Mouse (Mus musculus): Measurements from ENCODE around the gene Gpatch8. TPM values are rescaled to one million over a fixed set of nuclear protein-coding genes. Genes with fewer than 3 reads are reported as not detected.

Gene Gpatch8
- total and polyA plus RNA-seq, 3 experiments = 11.5 to 24.7 (median 16.6) TPM

DNA sequence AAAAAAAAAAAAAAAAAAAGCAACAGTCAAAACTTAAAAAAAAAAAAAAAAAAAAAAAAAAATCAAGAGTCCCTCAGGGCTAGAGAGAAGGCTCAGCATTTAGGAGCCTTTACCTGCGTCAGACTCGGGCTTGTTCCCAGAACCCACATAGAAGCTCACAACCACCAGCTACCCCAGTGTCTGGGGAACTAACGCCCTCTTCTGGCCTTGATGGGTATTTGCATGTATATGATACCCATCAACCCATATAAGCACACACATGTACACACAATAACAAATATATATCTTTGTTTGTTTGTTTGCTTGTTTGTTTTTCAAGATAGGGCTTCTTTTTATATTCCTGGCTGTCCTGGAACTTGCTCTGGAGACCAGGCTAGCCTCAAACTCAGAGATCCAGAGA lies 31.4 kb upstream of the Gpatch8 start:
- DNase-seq (ENCODE audit: extremely low read depth) = no peak
- Histone ChIP-seq H3K4me3 (replicated peaks in 1 of 3; ENCODE audit: low read depth in 2 of 3, low read length in 2 of 3, poor library complexity in 1 of 3) (no peak overlapping the region), H3K9me3 (replicated peaks; ENCODE audit: low read length) (peaks cover 11% of the 10 kb centered on the region), H3K36me3 (replicated peaks in 1 of 2; ENCODE audit: control insufficient read depth in 1 of 2, insufficient read depth in 1 of 2, low read length in 1 of 2) (no peaks in the 10 kb centered on the region), H3K4me2 (ENCODE audit: insufficient read depth, low read depth, poor library complexity, severe bottlenecking) (no peak overlapping the region), H3K79me2 (replicated peaks; ENCODE audit: control insufficient read depth, extremely low read depth, insufficient read depth, poor library complexity, severe bottlenecking) (no peaks in the 10 kb centered on the region), H3K4me1 (ENCODE audit: control insufficient read depth in 1 of 2, insufficient read depth in 2 of 2) (no peaks in the 10 kb centered on the region), H3K27ac (ENCODE audit: insufficient read depth, low read depth) (no peak overlapping the region), H3K27me3 (replicated peaks) (peaks cover 72% of the 10 kb centered on the region), H3K9ac (ENCODE audit: insufficient read depth, low read depth) (no peak overlapping the region)
- TF ChIP-seq CTCF (conservative IDR thresholded peaks at IDR 0.05 in 1 of 2, IDR thresholded peaks at IDR 0.05 in 1 of 2; ENCODE audit: low read depth in 2 of 2, low read length in 2 of 2) (peak in 1 of 2 experiments; percentile 17; a peak in 1 of 4 replicates), ZNF384 (IDR thresholded peaks at IDR 0.05; ENCODE audit: low read depth, low read length) (peak; percentile 23; the same call in 1 of the 2 replicates), NELFE (IDR thresholded peaks at IDR 0.05; ENCODE audit: low read depth, low read length) (no peak)
- dilution Hi-C loops (cut with MboI; ENCODE audit: extremely low pct_ligation_motif_present, extremely low pct_unique_long_range_greater_than_20kb, low sequenced_read_pairs) (no loop called here), in situ Hi-C loops (cut with MboI; ENCODE audit: low pct_ligation_motif_present, low pct_unique_long_range_greater_than_20kb, low sequenced_read_pairs) (no loop called here)

DNA sequence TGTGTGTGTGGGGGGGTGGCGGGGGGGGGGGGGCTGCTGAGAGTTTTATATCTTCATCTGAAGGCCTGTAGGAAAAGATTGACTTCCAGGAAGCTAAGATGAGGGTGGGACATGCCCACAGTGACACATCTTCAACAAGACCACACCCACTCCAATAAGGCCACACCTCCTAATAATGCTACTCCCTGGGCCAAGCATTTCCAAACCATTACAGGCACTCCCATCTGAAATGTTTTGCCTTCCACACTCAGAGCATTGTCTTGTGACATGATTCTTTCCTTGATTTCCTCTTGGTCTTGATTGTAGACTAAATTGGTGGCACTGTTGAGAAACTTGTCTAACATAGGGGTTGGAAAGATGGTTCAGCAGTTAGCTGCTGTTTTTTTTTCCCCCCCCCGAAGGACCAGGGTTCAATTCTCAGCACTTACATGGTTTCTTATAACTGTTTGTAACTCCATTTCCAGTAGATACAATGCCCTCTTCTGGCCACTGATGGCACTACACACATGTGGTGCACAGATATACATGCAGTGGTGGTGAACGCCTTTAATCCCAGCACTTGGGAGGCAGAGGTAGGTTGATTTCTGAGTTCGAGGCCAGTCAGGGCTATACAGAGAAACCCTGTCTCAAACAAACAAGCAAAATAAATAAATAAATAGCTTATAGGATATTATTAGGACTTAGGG lies 30.4 kb upstream of the Gpatch8 start:
- Histone ChIP-seq H3K36me3 (replicated peaks in 1 of 2; ENCODE audit: control insufficient read depth in 1 of 2, insufficient read depth in 1 of 2, low read length in 1 of 2) (no peaks in the 10 kb centered on the region), H3K4me1 (ENCODE audit: control insufficient read depth in 1 of 2, insufficient read depth in 2 of 2) (no peaks in the 10 kb centered on the region), H3K9me3 (replicated peaks; ENCODE audit: low read length) (peaks cover 11% of the 10 kb centered on the region), H3K9ac (ENCODE audit: insufficient read depth, low read depth) (no peak overlapping the region), H3K79me2 (replicated peaks; ENCODE audit: control insufficient read depth, extremely low read depth, insufficient read depth, poor library complexity, severe bottlenecking) (no peaks in the 10 kb centered on the region), H3K27ac (ENCODE audit: insufficient read depth, low read depth) (no peak overlapping the region), H3K4me2 (ENCODE audit: insufficient read depth, low read depth, poor library complexity, severe bottlenecking) (no peak overlapping the region), H3K4me3 (replicated peaks in 1 of 3; ENCODE audit: low read depth in 2 of 3, low read length in 2 of 3, poor library complexity in 1 of 3) (no peak overlapping the region), H3K27me3 (replicated peaks) (peaks cover 73% of the 10 kb centered on the region)
- no peak for TF ChIP-seq NELFE (IDR thresholded peaks at IDR 0.05; ENCODE audit: low read depth, low read length)
- TF ChIP-seq MXI1 (IDR thresholded peaks at IDR 0.05; ENCODE audit: low read depth, low read length) = no peak
- TF ChIP-seq CTCF (conservative IDR thresholded peaks at IDR 0.05 in 1 of 2, IDR thresholded peaks at IDR 0.05 in 1 of 2; ENCODE audit: low read depth in 2 of 2, low read length in 2 of 2) = peak in 1 of 2 experiments; percentile 31; a peak in 1 of 4 replicates
- dilution Hi-C loops (cut with MboI; ENCODE audit: extremely low pct_ligation_motif_present, extremely low pct_unique_long_range_greater_than_20kb, low sequenced_read_pairs) = no loop called here
- no peak for DNase-seq (ENCODE audit: extremely low read depth)
- in situ Hi-C loops (cut with MboI; ENCODE audit: low pct_ligation_motif_present, low pct_unique_long_range_greater_than_20kb, low sequenced_read_pairs) = no loop called here

DNA sequence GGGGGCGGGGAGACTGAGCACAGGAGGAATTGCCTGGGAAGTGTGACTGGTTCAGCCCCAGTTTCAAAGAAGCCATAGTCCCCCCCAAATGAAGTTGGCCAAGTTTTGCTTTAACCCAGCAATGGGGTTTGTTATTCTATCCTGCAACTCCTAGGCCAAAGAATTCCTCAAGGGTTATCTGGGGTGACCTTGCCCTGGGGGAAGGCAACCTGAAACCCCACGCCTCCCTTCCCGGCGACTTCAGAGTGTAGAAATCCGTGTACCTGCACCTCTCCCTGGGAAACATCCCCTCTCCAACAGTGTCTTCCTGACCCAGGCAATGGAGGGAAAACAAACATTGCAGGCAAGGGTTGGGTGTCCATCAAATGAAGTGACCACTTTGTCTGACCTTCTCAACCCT lies 26.5 kb upstream of the Gpatch8 start:
- Histone ChIP-seq H3K27me3 (replicated peaks) (peaks cover 71% of the 10 kb centered on the region), H3K79me2 (replicated peaks; ENCODE audit: control insufficient read depth, extremely low read depth, insufficient read depth, poor library complexity, severe bottlenecking) (no peaks in the 10 kb centered on the region), H3K9me3 (replicated peaks; ENCODE audit: low read length) (peaks cover 11% of the 10 kb centered on the region), H3K36me3 (replicated peaks in 1 of 2; ENCODE audit: control insufficient read depth in 1 of 2, insufficient read depth in 1 of 2, low read length in 1 of 2) (no peaks in the 10 kb centered on the region), H3K4me3 (replicated peaks in 1 of 3; ENCODE audit: low read depth in 2 of 3, low read length in 2 of 3, poor library complexity in 1 of 3) (no peak overlapping the region), H3K9ac (ENCODE audit: insufficient read depth, low read depth) (no peak overlapping the region), H3K4me1 (ENCODE audit: control insufficient read depth in 1 of 2, insufficient read depth in 2 of 2) (peaks cover 0 to 12% of the 10 kb centered on the region in 2 experiments; a peak in 2 of 4 replicates), H3K4me2 (ENCODE audit: insufficient read depth, low read depth, poor library complexity, severe bottlenecking) (no peak overlapping the region), H3K27ac (ENCODE audit: insufficient read depth, low read depth) (no peak overlapping the region)
- dilution Hi-C loops (cut with MboI; ENCODE audit: extremely low pct_ligation_motif_present, extremely low pct_unique_long_range_greater_than_20kb, low sequenced_read_pairs) = no loop called here
- DNase-seq (ENCODE audit: extremely low read depth) = no peak
- TF ChIP-seq ZC3H11A (IDR thresholded peaks at IDR 0.05; ENCODE audit: low read depth, low read length) (no peak), EP300 (IDR thresholded peaks at IDR 0.05; ENCODE audit: low read length) (no peak), UBTF (IDR thresholded peaks at IDR 0.05; ENCODE audit: low read depth, low read length) (no peak), ZNF384 (IDR thresholded peaks at IDR 0.05; ENCODE audit: low read depth, low read length) (no peak), MXI1 (IDR thresholded peaks at IDR 0.05; ENCODE audit: low read depth, low read length) (no peak), HCFC1 (IDR thresholded peaks at IDR 0.05; ENCODE audit: low read depth, low read length) (no peak), ETS1 (conservative IDR thresholded peaks at IDR 0.05; ENCODE audit: low read depth, low read length) (no peak), CTCF (conservative IDR thresholded peaks at IDR 0.05 in 1 of 2, IDR thresholded peaks at IDR 0.05 in 1 of 2; ENCODE audit: low read depth in 2 of 2, low read length in 2 of 2) (no peak), NELFE (IDR thresholded peaks at IDR 0.05; ENCODE audit: low read depth, low read length) (no peak), BHLHE40 (IDR thresholded peaks at IDR 0.05; ENCODE audit: low read depth, low read length) (no peak), ZKSCAN1 (IDR thresholded peaks at IDR 0.05; ENCODE audit: borderline replicate concordance, low read depth, low read length) (no peak), MYC (IDR thresholded peaks at IDR 0.05; ENCODE audit: low read depth, low read length) (no peak)
- in situ Hi-C loops (cut with MboI; ENCODE audit: low pct_ligation_motif_present, low pct_unique_long_range_greater_than_20kb, low sequenced_read_pairs) = no loop called here

Measured in CH12.LX (cell line).